Mouse (Mus musculus): ENCODE data around the gene Vmn1r196. TPM values are rescaled to one million over a fixed set of nuclear protein-coding genes. Genes with fewer than 3 reads are reported as not detected.
"Not testable (repeated sequence)": the region's sequence is repeated elsewhere in the genome, so short reads cannot be mapped to it uniquely, and the experiment has no call there.

The Vmn1r196 gene
- not detected in 2 replicates for polyA plus RNA-seq (2012; ENCODE audit: insufficient read depth, insufficient read length, missing spikeins)

DNA sequence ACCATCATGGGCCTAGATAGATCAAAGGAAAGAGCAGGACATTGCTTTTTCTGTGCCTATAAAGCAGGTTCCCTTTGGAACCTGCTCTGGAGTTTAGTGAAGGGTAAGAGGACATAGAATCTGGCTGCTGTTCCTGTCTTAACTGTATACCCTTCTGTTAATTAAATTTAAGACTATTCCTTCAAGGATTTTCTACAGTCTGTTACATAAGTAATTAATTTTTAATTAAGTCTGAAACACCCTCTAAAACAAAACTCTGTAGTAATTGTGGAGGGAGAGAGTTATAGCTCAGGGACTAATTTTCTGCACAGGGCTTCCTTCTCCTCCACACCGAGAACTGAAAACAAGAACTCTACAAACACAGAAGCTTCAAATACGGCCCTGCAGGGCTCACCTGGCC lies at the start of gene Vmn1r196:
Gene Vmn1r196 (plus strand): TSS at position 301 of the 400 bp plus-strand sequence.
- no peak within 1 kb of the TSS for H3K27ac ChIP-seq (ENCODE audit: insufficient read depth, low read depth, low read length)
- H3K4me3 ChIP-seq (ENCODE audit: insufficient read depth, low read length): no peak within 1 kb of the TSS
- H3K4me1 ChIP-seq (ENCODE audit: control insufficient read depth, insufficient read depth, low read length): no peaks in the 10 kb centered on the region
- TF ChIP-seq POLR2A (IDR thresholded peaks at IDR 0.05; ENCODE audit: borderline replicate concordance, low read depth, low read length) (no peak), CTCF (IDR thresholded peaks at IDR 0.05; ENCODE audit: low read depth, low read length) (no peak)

GRCm38 (mm10) chr13:22243915-22244314 lies 45.8 kb upstream of the Vmn1r196 start, which contains the start of gene Vmn1r194:
TSS of gene Vmn1r194 (plus strand) at chr13:22244215.
- TF ChIP-seq CTCF (IDR thresholded peaks at IDR 0.05; ENCODE audit: low read depth, low read length): no peak
- TF ChIP-seq POLR2A (IDR thresholded peaks at IDR 0.05; ENCODE audit: borderline replicate concordance, low read depth, low read length): no peak
- Histone ChIP-seq H3K27ac (ENCODE audit: insufficient read depth, low read depth, low read length) (no peak within 1 kb of the TSS), H3K4me3 (ENCODE audit: insufficient read depth, low read length) (no peak within 1 kb of the TSS), H3K4me1 (ENCODE audit: control insufficient read depth, insufficient read depth, low read length) (no peaks in the 10 kb centered on the region)

DNA sequence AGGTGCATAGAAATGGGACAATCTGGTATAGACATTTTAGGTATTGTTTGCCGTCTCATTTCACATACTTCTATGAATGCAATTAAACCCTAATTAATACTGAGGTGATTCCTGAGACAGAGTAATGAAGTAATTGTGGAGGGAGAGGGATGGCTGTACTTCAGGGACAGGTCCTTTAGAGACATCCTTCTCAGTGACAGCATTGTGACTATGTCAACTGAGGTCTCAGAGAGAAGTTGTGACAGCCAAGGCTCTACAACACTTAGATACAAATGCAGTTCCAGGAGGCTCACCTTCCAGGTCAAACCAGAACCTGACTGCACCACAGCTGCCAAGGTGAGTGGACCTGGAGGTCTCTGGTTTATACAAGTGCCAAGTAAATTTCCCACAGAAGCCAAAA lies 19.5 kb upstream of the Vmn1r196 start, which contains the start of gene Vmn1r195:
Gene Vmn1r195 (plus strand): TSS at position 301 of the 400 bp plus-strand sequence.
- H3K4me3 ChIP-seq (ENCODE audit: insufficient read depth, low read length); H3K4me1 ChIP-seq (ENCODE audit: control insufficient read depth, insufficient read depth, low read length); H3K27ac ChIP-seq (ENCODE audit: insufficient read depth, low read depth, low read length): not testable (repeated sequence)

- no peak overlapping the region for H3K4me3 ChIP-seq (ENCODE audit: insufficient read depth, low read length)
- H3K27ac ChIP-seq (ENCODE audit: insufficient read depth, low read depth, low read length): no peak overlapping the region
- H3K4me1 ChIP-seq (ENCODE audit: control insufficient read depth, insufficient read depth, low read length): no peaks in the 10 kb centered on the region
- TF ChIP-seq CTCF (IDR thresholded peaks at IDR 0.05; ENCODE audit: low read depth, low read length): no peak
- TF ChIP-seq POLR2A (IDR thresholded peaks at IDR 0.05; ENCODE audit: borderline replicate concordance, low read depth, low read length): no peak
These were observed 18.0 kb upstream of the Vmn1r196 start for GRCm38 (mm10) chr13:22271721-22272120.

GRCm38 (mm10) chr13:22284578-22284977 lies 5.1 kb upstream of the Vmn1r196 start:
- H3K27ac ChIP-seq (ENCODE audit: insufficient read depth, low read depth, low read length): no peak overlapping the region
- no peak overlapping the region for H3K4me3 ChIP-seq (ENCODE audit: insufficient read depth, low read length)
- H3K4me1 ChIP-seq (ENCODE audit: control insufficient read depth, insufficient read depth, low read length): no peaks in the 10 kb centered on the region
- TF ChIP-seq CTCF (IDR thresholded peaks at IDR 0.05; ENCODE audit: low read depth, low read length) (no peak), POLR2A (IDR thresholded peaks at IDR 0.05; ENCODE audit: borderline replicate concordance, low read depth, low read length) (no peak)

- H3K4me3 ChIP-seq (ENCODE audit: insufficient read depth, low read length); H3K27ac ChIP-seq (ENCODE audit: insufficient read depth, low read depth, low read length); H3K4me1 ChIP-seq (ENCODE audit: control insufficient read depth, insufficient read depth, low read length): not testable (repeated sequence)
These were observed 18.4 kb downstream of the Vmn1r196 start for GRCm38 (mm10) chr13:22308075-22308474.

DNA sequence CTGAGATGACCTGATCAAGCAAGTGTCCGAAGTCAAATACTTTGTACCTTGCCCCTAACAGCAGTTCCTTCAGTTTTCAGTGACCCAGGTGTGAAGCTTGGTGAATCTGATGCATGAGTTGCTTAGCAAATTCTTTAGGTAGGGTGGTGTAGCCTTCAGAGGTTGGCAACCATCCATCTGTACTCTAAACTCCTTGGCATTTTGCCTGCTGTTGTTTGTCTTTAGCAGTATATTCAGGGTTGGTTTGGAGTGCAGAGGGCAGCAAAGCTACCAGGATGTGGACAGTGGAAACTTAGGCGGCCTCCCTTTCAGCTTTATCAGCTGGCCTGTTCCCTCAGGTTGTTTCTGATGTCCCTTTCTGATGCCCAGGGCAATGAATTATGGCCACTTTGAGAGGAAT lies 25.6 kb downstream of the Vmn1r196 start:
- Histone ChIP-seq H3K27ac (ENCODE audit: insufficient read depth, low read depth, low read length) (no peak overlapping the region), H3K4me3 (ENCODE audit: insufficient read depth, low read length) (no peak overlapping the region), H3K4me1 (ENCODE audit: control insufficient read depth, insufficient read depth, low read length) (no peaks in the 10 kb centered on the region)
- TF ChIP-seq CTCF (IDR thresholded peaks at IDR 0.05; ENCODE audit: low read depth, low read length) (no peak), POLR2A (IDR thresholded peaks at IDR 0.05; ENCODE audit: borderline replicate concordance, low read depth, low read length) (no peak)

- TF ChIP-seq CTCF (IDR thresholded peaks at IDR 0.05; ENCODE audit: low read depth, low read length): no peak
- TF ChIP-seq POLR2A (IDR thresholded peaks at IDR 0.05; ENCODE audit: borderline replicate concordance, low read depth, low read length): no peak
- Histone ChIP-seq H3K4me1 (ENCODE audit: control insufficient read depth, insufficient read depth, low read length) (no peaks in the 10 kb centered on the region), H3K4me3 (ENCODE audit: insufficient read depth, low read length) (no peak overlapping the region), H3K27ac (ENCODE audit: insufficient read depth, low read depth, low read length) (no peak overlapping the region)
These were observed 27.6 kb downstream of the Vmn1r196 start for GRCm38 (mm10) chr13:22317366-22317765.

DNA sequence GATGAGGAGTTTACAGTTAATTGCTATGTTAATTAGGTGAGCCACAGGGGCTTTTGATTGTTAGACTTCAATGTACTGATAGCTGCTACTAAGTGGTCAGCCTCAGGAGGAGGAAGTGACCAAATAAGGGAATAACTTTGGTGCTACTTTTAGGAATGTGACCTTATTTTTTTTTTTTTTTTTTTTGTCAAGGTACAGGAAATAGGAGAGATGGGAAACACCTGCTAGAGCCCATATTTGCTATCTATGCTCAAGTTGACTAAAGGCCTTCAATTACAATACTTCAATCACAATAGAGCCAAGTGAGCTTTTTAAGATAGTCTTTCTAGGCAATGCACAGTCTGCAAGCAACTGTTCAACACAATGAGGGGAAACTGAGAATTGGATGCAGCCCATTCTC lies 30.4 kb downstream of the Vmn1r196 start:
- Histone ChIP-seq H3K27ac (ENCODE audit: insufficient read depth, low read depth, low read length) (no peak overlapping the region), H3K4me1 (ENCODE audit: control insufficient read depth, insufficient read depth, low read length) (no peaks in the 10 kb centered on the region), H3K4me3 (ENCODE audit: insufficient read depth, low read length) (no peak overlapping the region)
- TF ChIP-seq CTCF (IDR thresholded peaks at IDR 0.05; ENCODE audit: low read depth, low read length): no peak
- TF ChIP-seq POLR2A (IDR thresholded peaks at IDR 0.05; ENCODE audit: borderline replicate concordance, low read depth, low read length): no peak

GRCm38 (mm10) chr13:22324289-22324688 lies 34.6 kb downstream of the Vmn1r196 start, which contains the start of gene Vmn1r197:
TSS of gene Vmn1r197 (plus strand) at chr13:22324589.
- Histone ChIP-seq H3K4me3 (ENCODE audit: insufficient read depth, low read length) (no peak within 1 kb of the TSS), H3K27ac (ENCODE audit: insufficient read depth, low read depth, low read length) (no peak within 1 kb of the TSS), H3K4me1 (ENCODE audit: control insufficient read depth, insufficient read depth, low read length) (no peaks in the 10 kb centered on the region)
- no peak for TF ChIP-seq POLR2A (IDR thresholded peaks at IDR 0.05; ENCODE audit: borderline replicate concordance, low read depth, low read length)
- TF ChIP-seq CTCF (IDR thresholded peaks at IDR 0.05; ENCODE audit: low read depth, low read length): no peak

GRCm38 (mm10) chr13:22333269-22333668 lies 43.5 kb downstream of the Vmn1r196 start:
- no peak overlapping the region for H3K4me3 ChIP-seq (ENCODE audit: insufficient read depth, low read length)
- TF ChIP-seq CTCF (IDR thresholded peaks at IDR 0.05; ENCODE audit: low read depth, low read length) (no peak), POLR2A (IDR thresholded peaks at IDR 0.05; ENCODE audit: borderline replicate concordance, low read depth, low read length) (no peak)
- H3K4me1 ChIP-seq (ENCODE audit: control insufficient read depth, insufficient read depth, low read length): no peaks in the 10 kb centered on the region
- no peak overlapping the region for H3K27ac ChIP-seq (ENCODE audit: insufficient read depth, low read depth, low read length)
